Mouse (Mus musculus) intestine, embryonic 15.5 days (tissue): ENCODE measurements around the gene Trank1. TPM values are rescaled to one million over a fixed set of nuclear protein-coding genes. Genes with fewer than 3 reads are reported as not detected.

Experiments used
- ATAC-seq: fragments of 200-750 bp; cut with Nextera tagmentation; 2 replicates; pipeline ENCODE4 v1.8.0; 2017; ENCODE audit warnings: moderate TSS enrichment, moderate library complexity
- H3K27ac ChIP-seq: fragments of 300-500 bp; sonication (generic); 2 replicates; pipeline ENCODE4 v1.5.1; 2015; ENCODE audit warnings: mild to moderate bottlenecking, inconsistent platforms
- H3K27me3 ChIP-seq: fragments of 300-500 bp; sonication (generic); replicated peaks from 2 replicates; pipeline ENCODE4 v1.6.1; 2015; ENCODE audit warnings: inconsistent platforms
- H3K36me3 ChIP-seq: fragments of 300-500 bp; sonication (generic); 2 replicates; pipeline ENCODE4 v1.6.1; 2015; ENCODE audit warnings: inconsistent platforms
- H3K4me1 ChIP-seq: fragments of 300-500 bp; sonication (generic); replicated peaks from 2 replicates; pipeline ENCODE4 v1.6.1; 2015; ENCODE audit warnings: inconsistent platforms
- H3K4me2 ChIP-seq: fragments of 300-500 bp; sonication (generic); replicated peaks from 2 replicates; pipeline ENCODE4 v1.6.1; 2015; ENCODE audit warnings: mild to moderate bottlenecking, inconsistent platforms
- H3K4me3 ChIP-seq: fragments of 300-500 bp; sonication (generic); replicated peaks from 2 replicates; pipeline ENCODE4 v1.5.1; 2015; ENCODE audit warnings: inconsistent platforms
- H3K9ac ChIP-seq: fragments of 300-500 bp; sonication (generic); 2 replicates; pipeline ENCODE4 v1.6.1; 2015; ENCODE audit warnings: inconsistent platforms
- H3K9me3 ChIP-seq: fragments of 300-500 bp; sonication (generic); 2 replicates; pipeline ENCODE4 v1.6.1; 2016; ENCODE audit warnings: inconsistent platforms
- WGBS: fragments of 180-500 bp; shearing (Covaris S2); methylation state at CpG from one replicate; pipeline ENCODE4 v1.1.7; 2015; 5-methylcytosine and 5-hydroxymethylcytosine counted together
- polyA plus RNA-seq: library from polyadenylated mRNA; unstranded; fragments of >200 nt; fragmentation: Nextera tagmentation; extraction: Ambion mirVana; gene quantifications from 2 replicates; pipeline ENCODE4 v1.2.1, GENCODE M21; 2015

Gene Trank1
- polyA plus RNA-seq, 1 experiment from 2014 or later = 0.11 TPM

- H3K27ac ChIP-seq = no peak overlapping the region
- H3K4me2 ChIP-seq = no peak overlapping the region
- WGBS = 74% methylated on average over 4 of the region's 4 CpGs
- no peaks in the 10 kb centered on the region for H3K27me3 ChIP-seq
- no peaks in the 10 kb centered on the region for H3K4me1 ChIP-seq
- no peak overlapping the region for H3K4me3 ChIP-seq
- no peak overlapping the region for H3K9ac ChIP-seq
- no peaks in the 10 kb centered on the region for H3K36me3 ChIP-seq
- ATAC-seq = no peak
- no peaks in the 10 kb centered on the region for H3K9me3 ChIP-seq
These were observed 76.0 kb downstream of the Trank1 start for GRCm38 (mm10) chr9:111387576-111387975.

- H3K27ac ChIP-seq = no peak overlapping the region
- H3K4me1 ChIP-seq = no peaks in the 10 kb centered on the region
- no peak overlapping the region for H3K4me2 ChIP-seq
- H3K4me3 ChIP-seq = no peak overlapping the region
- no peak for ATAC-seq
- no peaks in the 10 kb centered on the region for H3K9me3 ChIP-seq
- no peaks in the 10 kb centered on the region for H3K27me3 ChIP-seq
- 88% methylated on average over 9 of the region's 9 CpGs for WGBS
- H3K9ac ChIP-seq = no peak overlapping the region
- no peaks in the 10 kb centered on the region for H3K36me3 ChIP-seq
These were observed 78.5 kb downstream of the Trank1 start for GRCm38 (mm10) chr9:111390016-111390415.

- Histone ChIP-seq H3K27me3 (no peaks in the 10 kb centered on the region), H3K4me1 (no peaks in the 10 kb centered on the region), H3K4me3 (no peak overlapping the region), H3K4me2 (no peak overlapping the region), H3K36me3 (no peaks in the 10 kb centered on the region), H3K9me3 (no peaks in the 10 kb centered on the region), H3K27ac (no peak overlapping the region), H3K9ac (no peak overlapping the region)
- ATAC-seq = no peak
- 82% methylated on average over 8 of the region's 8 CpGs for WGBS
These were observed 79.5 kb downstream of the Trank1 start for GRCm38 (mm10) chr9:111391036-111391435.

- H3K9ac ChIP-seq = no peak overlapping the region
- no peaks in the 10 kb centered on the region for H3K4me1 ChIP-seq
- ATAC-seq = no peak
- H3K4me3 ChIP-seq = no peak overlapping the region
- no peaks in the 10 kb centered on the region for H3K9me3 ChIP-seq
- H3K36me3 ChIP-seq = no peaks in the 10 kb centered on the region
- H3K27me3 ChIP-seq = no peaks in the 10 kb centered on the region
- no peak overlapping the region for H3K4me2 ChIP-seq
- H3K27ac ChIP-seq = no peak overlapping the region
- 82% methylated on average over 18 of the region's 18 CpGs for WGBS
These were observed 80.4 kb downstream of the Trank1 start for GRCm38 (mm10) chr9:111391926-111392442.

GRCm38 (mm10) chr9:111395265-111395664 lies 83.7 kb downstream of the Trank1 start:
- no peak overlapping the region for H3K27ac ChIP-seq
- no peak overlapping the region for H3K9ac ChIP-seq
- no peak for ATAC-seq
- WGBS = 77% methylated on average over 5 of the region's 5 CpGs
- no peaks in the 10 kb centered on the region for H3K9me3 ChIP-seq
- H3K4me1 ChIP-seq = no peaks in the 10 kb centered on the region
- no peak overlapping the region for H3K4me2 ChIP-seq
- H3K27me3 ChIP-seq = no peaks in the 10 kb centered on the region
- no peaks in the 10 kb centered on the region for H3K36me3 ChIP-seq
- no peak overlapping the region for H3K4me3 ChIP-seq

- Histone ChIP-seq H3K27me3 (no peaks in the 10 kb centered on the region), H3K4me2 (no peak overlapping the region), H3K9ac (no peak overlapping the region), H3K27ac (no peak overlapping the region), H3K4me3 (no peak overlapping the region), H3K9me3 (no peaks in the 10 kb centered on the region), H3K36me3 (no peaks in the 10 kb centered on the region), H3K4me1 (no peaks in the 10 kb centered on the region)
- no peak for ATAC-seq
- 91% methylated on average over 2 of the region's 2 CpGs for whole genome bisulfite sequencing
These were observed 86.5 kb downstream of the Trank1 start for GRCm38 (mm10) chr9:111398059-111398458.

- no peaks in the 10 kb centered on the region for H3K9me3 ChIP-seq
- no peak overlapping the region for H3K4me3 ChIP-seq
- no peak overlapping the region for H3K9ac ChIP-seq
- 77% methylated on average over 4 of the region's 4 CpGs for WGBS
- ATAC-seq = no peak
- H3K27me3 ChIP-seq = no peaks in the 10 kb centered on the region
- no peak overlapping the region for H3K27ac ChIP-seq
- H3K36me3 ChIP-seq = no peaks in the 10 kb centered on the region
- no peak overlapping the region for H3K4me2 ChIP-seq
- no peaks in the 10 kb centered on the region for H3K4me1 ChIP-seq
These were observed 88.5 kb downstream of the Trank1 start for GRCm38 (mm10) chr9:111400089-111400488.

- Histone ChIP-seq H3K9me3 (no peaks in the 10 kb centered on the region), H3K4me2 (no peak overlapping the region), H3K27me3 (no peaks in the 10 kb centered on the region), H3K4me1 (0 out of 2 replicates have a peak, but pooled peaks cover 2% of the 10 kb centered on the region), H3K36me3 (no peaks in the 10 kb centered on the region), H3K9ac (no peak overlapping the region), H3K4me3 (no peak overlapping the region), H3K27ac (no peak overlapping the region)
- WGBS = 85% methylated on average over 4 of the region's 4 CpGs
- no peak for ATAC-seq
These were observed 91.6 kb downstream of the Trank1 start for GRCm38 (mm10) chr9:111403159-111403558.

GRCm38 (mm10) chr9:111404346-111405079 lies 93.0 kb downstream of the Trank1 start:
- H3K36me3 ChIP-seq = no peaks in the 10 kb centered on the region
- H3K4me2 ChIP-seq = no peak overlapping the region
- no peaks in the 10 kb centered on the region for H3K9me3 ChIP-seq
- no peak overlapping the region for H3K9ac ChIP-seq
- 0 out of 2 replicates have a peak, but pooled peaks cover 2% of the 10 kb centered on the region for H3K4me1 ChIP-seq
- no peaks in the 10 kb centered on the region for H3K27me3 ChIP-seq
- ATAC-seq = 0 out of 2 replicates have a peak, but pooled peaks have one; percentile 34
- WGBS = 73% methylated on average over 12 of the region's 12 CpGs
- H3K4me3 ChIP-seq = no peak overlapping the region
- no peak overlapping the region for H3K27ac ChIP-seq

GRCm38 (mm10) chr9:111405080-111405428 lies 93.5 kb downstream of the Trank1 start:
- no peak overlapping the region for H3K27ac ChIP-seq
- 0 out of 2 replicates have a peak, but pooled peaks cover 2% of the 10 kb centered on the region for H3K4me1 ChIP-seq
- no peak for ATAC-seq
- 84% methylated on average over 6 of the region's 6 CpGs for WGBS
- no peak overlapping the region for H3K4me3 ChIP-seq
- H3K27me3 ChIP-seq = no peaks in the 10 kb centered on the region
- no peaks in the 10 kb centered on the region for H3K36me3 ChIP-seq
- H3K9ac ChIP-seq = no peak overlapping the region
- H3K4me2 ChIP-seq = no peak overlapping the region
- H3K9me3 ChIP-seq = no peaks in the 10 kb centered on the region

- Histone ChIP-seq H3K27ac (no peak overlapping the region), H3K9me3 (no peaks in the 10 kb centered on the region), H3K27me3 (no peaks in the 10 kb centered on the region), H3K4me2 (no peak overlapping the region), H3K36me3 (no peaks in the 10 kb centered on the region), H3K4me1 (0 out of 2 replicates have a peak, but pooled peaks cover 2% of the 10 kb centered on the region), H3K9ac (no peak overlapping the region), H3K4me3 (no peak overlapping the region)
- WGBS = 43% methylated on average over 6 of the region's 6 CpGs
- ATAC-seq = peak; percentile 57
These were observed 96.5 kb downstream of the Trank1 start for GRCm38 (mm10) chr9:111408012-111408411.

- H3K9ac ChIP-seq = no peak overlapping the region
- ATAC-seq = no peak
- no peaks in the 10 kb centered on the region for H3K36me3 ChIP-seq
- 68% methylated on average over 10 of the region's 10 CpGs for WGBS
- H3K27me3 ChIP-seq = no peaks in the 10 kb centered on the region
- no peak overlapping the region for H3K4me3 ChIP-seq
- no peak overlapping the region for H3K4me2 ChIP-seq
- H3K27ac ChIP-seq = no peak overlapping the region
- H3K9me3 ChIP-seq = no peaks in the 10 kb centered on the region
- H3K4me1 ChIP-seq = 0 out of 2 replicates have a peak, but pooled peaks cover 2% of the 10 kb centered on the region
These were observed 96.9 kb downstream of the Trank1 start for GRCm38 (mm10) chr9:111408427-111408826.
